Mouse (Mus musculus) CD8-positive naive resting alpha-beta T cell, adult 57 days (primary cell): Measurements from ENCODE around the gene Ccdc54. TPM values are rescaled to one million over a fixed set of nuclear protein-coding genes. Genes with fewer than 3 reads are reported as not detected.

Experiments
- total RNA-seq: library from RNA; stranded (reverse); gene quantifications from one replicate; pipeline ENCODE4 v1.2.4, GENCODE M21; 2023

The Ccdc54 gene
- not detected for total RNA-seq

DNA sequence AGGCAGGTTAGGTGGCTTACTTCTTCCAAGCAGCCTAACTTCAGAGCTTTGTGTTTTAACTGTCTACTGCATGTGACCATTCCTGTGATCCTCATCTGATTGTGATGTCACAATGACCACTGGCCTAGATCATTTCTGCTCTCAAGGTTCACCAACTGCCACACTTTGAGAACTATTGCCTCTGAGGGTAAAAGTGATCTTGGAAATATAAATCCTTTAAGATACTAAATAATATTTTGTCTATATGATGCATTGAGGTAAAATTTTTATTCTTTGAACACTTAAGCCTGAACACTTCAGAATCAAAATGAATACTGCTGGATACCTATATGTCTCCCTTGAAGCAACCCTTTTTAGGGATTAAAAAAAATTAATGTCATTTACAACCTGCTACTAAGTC is at the start of gene Ccdc54:
Gene Ccdc54, minus strand, starts transcription at position 101 of the 400 bp plus-strand sequence.

Other genes with a start within 250 kb of the Ccdc54 start
- 45.1 TPM for gene Bbx, start 158.8 kb downstream of the Ccdc54 start, total RNA-seq